Mouse (Mus musculus) megakaryocyte, embryonic 14.5 days (primary cell): ENCODE data around the gene Nox1.

Experiments
- FLI1 ChIP-seq: IDR thresholded peaks from 2 replicates; pipeline ENCODE4 v1.6.1; 2012; ENCODE audit warnings: low read length, inconsistent platforms, mixed read lengths
- GATA1 ChIP-seq: IDR thresholded peaks from 3 replicates; pipeline ENCODE4 v1.6.1; 2012; ENCODE audit warnings: mixed read lengths, low read length, inconsistent platforms, borderline replicate concordance

DNA sequence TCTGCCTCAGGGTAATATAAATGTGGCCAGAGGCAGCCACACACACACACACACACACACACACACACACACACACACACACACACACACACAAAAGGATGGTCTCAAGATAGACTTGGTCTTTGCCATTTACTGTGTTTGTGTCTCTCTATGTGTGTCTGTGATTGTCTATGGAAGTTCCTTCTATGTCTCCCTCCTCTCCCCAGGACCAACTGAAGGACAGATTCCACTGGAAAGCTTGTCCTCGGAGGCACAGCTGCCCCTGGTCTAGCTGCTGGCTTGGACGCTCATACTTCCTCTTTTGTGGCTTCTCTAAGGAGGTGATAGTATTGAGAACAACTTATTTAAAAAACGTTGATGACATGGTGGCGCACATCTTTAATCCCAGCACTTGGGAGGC is 58.3 kb downstream of the Nox1 start:
- TF ChIP-seq GATA1 (no peak), FLI1 (no peak)
